Mouse (Mus musculus) layer of hippocampus, adult 9-11 months (tissue): ENCODE measurements at regions not wholly inside any gene's neighbourhood (a gene's known extent, or its start where the extent isn't known, plus 50 kb on each side); places are given as distances from the start of the nearest gene placed in this dataset.
A peak's percentile ranks its signal among the peaks of the same experiment; 100 is the strongest.

Experiments
- DNase-seq: peaks from one replicate; pipeline ENCODE4 v3.0.0; 2022

- no peak for DNase-seq
These were observed 119.7 kb upstream of the Rpl38 start for GRCm38 (mm10) chr11:114548658-114549057.

DNA sequence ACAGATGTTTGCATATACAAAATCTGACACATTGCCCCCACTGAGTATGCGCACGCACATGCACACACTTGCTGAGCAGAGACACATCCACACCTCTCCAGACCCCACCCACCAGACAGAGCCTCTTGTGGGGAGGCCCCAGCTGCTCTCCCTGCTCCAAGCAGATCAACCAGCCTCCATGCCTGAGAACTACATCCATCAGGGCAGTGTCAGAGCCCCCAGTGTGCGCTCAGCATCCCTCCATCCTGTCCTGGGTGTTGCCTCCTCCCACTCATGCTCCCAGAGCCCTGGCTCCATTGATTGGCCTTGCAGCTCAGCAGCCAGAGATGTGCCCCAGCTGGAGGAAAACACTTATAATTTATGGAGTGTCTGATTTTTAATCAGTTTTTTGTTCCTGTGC, 124.1 kb upstream of the Rpl38 start:
- no peak for DNase-seq

DNA sequence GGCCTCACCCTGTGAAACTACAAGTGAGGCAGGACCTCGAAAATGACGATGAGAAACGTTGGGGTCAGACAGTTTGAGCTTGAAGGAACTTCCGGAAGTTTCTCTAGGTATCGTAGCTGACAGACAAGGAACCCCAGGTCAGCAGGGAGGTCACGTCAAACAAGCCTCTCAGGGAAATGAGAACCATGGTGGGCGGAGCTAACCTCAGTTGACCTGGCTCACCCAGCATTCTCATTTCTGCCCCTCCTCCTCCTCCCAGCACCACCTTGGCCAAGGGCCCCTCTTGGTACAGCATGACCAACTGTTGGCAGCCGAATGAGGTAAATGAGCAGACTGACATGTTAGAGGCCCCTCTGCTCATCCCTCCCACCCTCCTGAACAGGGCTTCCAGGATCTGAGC, 126.2 kb upstream of the Rpl38 start:
- DNase-seq, result no peak

DNA sequence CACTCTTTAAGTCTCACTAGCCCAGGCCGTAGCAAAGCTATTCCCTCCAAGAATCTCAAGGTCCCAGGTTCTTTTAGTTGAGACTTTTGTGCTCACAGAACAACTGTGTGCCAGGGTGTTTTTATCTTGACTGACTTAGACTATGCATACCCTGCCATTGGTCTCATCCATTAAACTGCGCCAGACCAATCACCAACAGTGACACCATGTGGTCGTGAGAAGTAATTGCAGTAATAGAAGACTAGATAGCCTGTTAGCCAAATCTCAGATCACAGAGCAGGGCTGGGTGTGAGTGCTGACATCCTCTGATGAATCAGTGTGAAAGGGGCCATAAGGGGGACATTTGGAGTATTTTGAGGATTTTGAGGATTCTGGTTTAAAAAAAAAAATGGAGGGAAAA, 127.8 kb upstream of the Rpl38 start:
- DNase-seq, result no peak

GRCm38 (mm10) chr11:114536616-114537493, 131.5 kb upstream of the Rpl38 start:
- DNase-seq, result no peak

DNA sequence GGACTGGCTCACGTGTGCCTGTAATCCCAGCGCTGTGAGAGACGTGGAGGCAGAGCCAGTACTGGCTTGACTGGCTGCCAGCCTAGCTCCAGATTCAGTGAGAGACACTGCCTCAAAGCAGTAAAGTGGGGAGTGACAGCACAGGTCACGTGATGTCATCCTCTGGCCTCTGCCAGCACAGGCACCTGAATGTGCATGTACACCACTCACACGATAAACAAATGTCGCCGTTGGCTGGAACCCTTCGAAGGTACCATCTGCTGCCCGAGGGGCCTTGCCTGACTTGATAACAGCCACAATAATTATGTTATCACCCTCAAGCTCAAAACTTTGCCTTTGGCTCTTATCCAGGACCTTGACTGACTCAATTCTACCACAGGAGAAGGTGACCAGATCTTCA, 132.4 kb upstream of the Rpl38 start:
- no peak for DNase-seq

DNA sequence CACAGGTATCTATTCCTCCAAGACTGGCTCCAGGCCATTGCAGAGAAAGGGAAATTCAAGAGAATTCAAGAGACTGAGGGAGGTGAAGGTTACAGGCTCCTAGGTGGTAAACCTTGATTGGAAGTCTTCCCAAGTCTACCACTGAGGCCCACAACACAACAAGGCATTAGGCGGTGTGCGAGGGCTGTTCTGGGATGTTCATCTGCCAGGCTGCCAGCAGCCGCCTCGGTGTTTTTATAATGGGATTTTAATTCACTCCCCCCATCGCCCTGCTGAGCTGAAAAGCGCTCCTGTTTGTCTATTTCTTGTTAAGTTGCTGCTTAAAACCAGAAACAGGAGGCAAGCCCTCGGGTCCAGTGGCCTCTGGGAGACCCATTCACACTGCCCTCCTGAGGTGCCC, 133.9 kb upstream of the Rpl38 start:
- peak; percentile 44 for DNase-seq

GRCm38 (mm10) chr11:114531241-114531765, 137.0 kb upstream of the Rpl38 start:
- DNase-seq, result no peak

- DNase-seq, result no peak
These were observed 139.2 kb upstream of the Rpl38 start for GRCm38 (mm10) chr11:114528937-114529772.

GRCm38 (mm10) chr11:114523444-114524238, 144.7 kb upstream of the Rpl38 start:
- peak; percentile 34 for DNase-seq

DNA sequence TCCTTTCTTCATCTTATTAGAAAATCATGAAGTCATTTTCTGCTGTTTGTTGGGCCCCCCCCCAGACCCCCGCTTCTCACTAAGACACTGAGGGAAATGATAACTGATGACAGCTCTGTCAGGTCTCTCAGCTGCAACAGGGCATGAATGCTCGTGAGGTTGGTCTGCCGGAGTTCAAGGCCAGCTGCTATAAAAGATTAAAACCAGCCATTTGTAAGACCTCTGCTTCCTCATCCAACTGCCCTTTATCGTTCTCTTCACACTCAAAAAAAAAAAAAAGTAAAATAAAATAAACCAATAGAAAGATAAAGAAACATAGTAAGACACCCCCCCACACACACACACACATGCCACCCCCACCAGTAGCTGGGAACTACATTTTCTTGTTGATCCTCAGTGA, 153.0 kb upstream of the Rpl38 start:
- no peak for DNase-seq

DNA sequence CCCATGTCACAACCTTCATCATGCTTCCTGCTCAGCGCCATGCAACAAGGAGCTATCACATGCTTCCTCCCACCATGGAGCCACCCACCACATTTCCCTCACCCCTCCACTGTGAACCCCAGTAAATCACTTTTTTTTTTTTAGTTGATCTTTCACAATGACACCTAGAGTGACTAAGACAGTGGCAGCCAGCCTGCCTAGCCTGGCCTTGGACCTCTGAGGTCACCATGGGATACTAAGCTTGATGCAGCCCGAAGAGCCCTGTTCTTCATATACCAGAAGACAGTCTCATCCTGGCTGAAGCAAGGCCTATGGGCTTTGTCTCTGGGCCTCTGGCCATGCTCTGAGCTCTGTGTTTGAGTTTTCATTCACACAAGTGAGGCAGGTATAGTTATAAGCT, 154.2 kb upstream of the Rpl38 start:
- no peak for DNase-seq

DNA sequence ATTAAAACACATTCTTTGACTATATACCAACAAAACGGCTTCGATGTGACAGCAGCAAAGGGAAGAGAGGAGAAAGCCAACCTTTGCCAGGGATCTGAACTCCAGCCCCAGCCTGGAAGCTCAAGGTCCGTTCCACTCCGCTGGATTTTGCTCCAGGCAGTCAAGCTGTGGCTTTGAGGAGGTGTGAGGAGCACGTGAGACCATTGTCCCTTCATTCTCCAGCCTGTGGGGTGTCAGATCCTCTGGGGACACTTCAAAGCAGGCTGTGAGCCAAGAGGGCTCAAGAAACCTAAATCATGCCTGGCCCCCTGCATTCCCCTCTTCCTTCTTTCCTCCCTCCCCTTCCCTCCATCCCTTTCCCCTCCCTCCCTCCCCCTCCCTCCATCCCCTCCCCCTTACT, 154.9 kb upstream of the Rpl38 start:
- no peak for DNase-seq

- no peak for DNase-seq
These were observed 156.3 kb upstream of the Rpl38 start for GRCm38 (mm10) chr11:114511994-114512393.

DNA sequence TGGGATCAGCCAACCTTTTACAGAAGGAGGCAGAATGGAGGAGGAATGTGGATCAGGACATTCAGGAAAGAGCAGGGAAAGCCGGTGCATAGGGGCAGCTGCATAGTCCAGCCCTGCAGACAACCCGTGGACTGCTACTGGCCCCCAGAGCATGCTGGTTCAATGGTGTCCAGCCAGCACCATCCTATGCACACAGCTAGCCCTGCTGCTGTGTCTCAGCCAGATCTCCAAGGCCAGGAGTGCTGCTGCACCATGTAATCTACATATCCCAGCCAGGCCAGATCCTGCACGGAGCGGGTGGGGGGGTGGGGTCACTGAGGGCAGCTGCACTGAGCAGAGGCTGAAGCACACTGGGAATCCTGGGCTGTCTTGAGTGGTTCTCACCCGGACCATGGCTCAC, 165.8 kb upstream of the Rpl38 start:
- no peak for DNase-seq

- peak; percentile 75 for DNase-seq
These were observed 166.3 kb upstream of the Rpl38 start for GRCm38 (mm10) chr11:114501869-114502540.

- no peak for DNase-seq
These were observed 167.9 kb upstream of the Rpl38 start for GRCm38 (mm10) chr11:114500416-114500815.

DNA sequence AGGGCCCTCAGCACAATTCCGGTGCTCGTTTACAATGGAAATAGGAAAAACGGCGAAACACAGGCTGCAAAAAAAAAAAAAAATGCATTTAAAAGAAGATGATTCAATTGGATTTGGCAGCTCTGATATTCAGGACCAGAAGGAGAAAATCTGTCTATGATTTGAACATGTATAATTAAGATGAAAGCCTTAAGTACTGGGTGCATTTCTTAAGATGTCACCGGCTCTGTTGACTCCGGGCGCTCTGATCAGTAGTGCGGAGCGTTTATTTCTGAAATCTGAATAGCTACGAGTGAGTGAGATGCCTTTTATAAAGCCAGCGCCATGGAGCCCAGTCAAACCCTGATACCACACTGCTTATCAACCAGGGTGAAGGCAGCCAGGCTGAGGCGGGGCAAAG, 168.7 kb upstream of the Rpl38 start:
- DNase-seq, result peak; percentile 37

- DNase-seq, result no peak
These were observed 172.8 kb upstream of the Rpl38 start for GRCm38 (mm10) chr11:114495520-114495921.

DNA sequence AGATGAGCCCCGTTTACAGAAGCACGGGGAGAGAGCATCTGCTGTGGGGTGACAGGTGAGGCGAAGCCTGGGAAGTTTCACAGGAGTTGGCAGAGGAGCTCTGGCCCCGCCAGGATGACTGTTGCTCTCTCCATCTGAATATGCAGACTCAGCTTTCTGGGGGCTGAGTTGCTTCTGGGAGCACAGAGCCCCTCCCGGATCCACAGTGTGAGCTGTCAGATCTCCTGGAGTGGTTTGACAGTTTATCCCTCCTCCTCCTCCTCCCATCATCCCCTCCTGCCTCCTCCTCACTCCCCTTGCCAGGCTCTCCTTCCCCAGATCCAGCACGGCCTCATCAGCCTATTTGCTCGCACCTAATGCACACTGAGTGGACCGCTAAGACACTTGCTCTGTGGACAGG, 181.9 kb upstream of the Rpl38 start:
- no peak for DNase-seq

DNA sequence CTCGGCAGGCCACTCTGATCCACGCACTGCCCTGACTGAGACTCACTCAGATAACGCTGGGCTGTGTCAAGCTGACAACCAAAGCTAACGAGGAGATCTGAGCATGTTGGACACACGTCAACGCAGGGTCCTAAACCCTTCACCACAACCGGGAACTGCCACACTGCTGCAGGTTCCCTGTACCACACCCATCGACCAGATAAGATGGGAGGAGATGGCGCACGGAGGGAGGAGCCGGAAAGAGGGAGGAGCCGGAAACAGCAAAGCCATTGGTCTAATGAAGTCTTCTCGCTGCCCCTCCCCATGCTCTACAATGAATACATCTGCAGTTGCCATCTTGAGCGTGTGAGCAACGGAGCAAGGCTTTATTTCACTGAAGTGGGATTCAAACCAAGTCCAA, 182.9 kb upstream of the Rpl38 start:
- no peak for DNase-seq

DNA sequence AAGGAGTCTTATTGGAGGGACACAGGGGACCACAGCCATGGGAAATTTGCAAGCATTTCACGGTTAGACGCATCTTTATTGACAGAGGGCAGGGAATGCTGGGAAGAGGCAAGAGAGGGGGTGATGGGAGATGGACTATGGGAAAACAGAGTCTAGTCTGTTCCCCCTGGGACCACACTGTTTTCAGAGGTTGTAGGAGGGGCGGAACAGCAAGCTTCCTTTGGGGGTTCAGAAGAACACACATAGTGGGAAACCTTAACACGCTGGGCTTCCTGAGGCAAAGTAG, 183.7 kb upstream of the Rpl38 start:
- no peak for DNase-seq
